Comparison of ENCODE assay signal across 10 mouse cellular contexts in the genomic region with DNA sequence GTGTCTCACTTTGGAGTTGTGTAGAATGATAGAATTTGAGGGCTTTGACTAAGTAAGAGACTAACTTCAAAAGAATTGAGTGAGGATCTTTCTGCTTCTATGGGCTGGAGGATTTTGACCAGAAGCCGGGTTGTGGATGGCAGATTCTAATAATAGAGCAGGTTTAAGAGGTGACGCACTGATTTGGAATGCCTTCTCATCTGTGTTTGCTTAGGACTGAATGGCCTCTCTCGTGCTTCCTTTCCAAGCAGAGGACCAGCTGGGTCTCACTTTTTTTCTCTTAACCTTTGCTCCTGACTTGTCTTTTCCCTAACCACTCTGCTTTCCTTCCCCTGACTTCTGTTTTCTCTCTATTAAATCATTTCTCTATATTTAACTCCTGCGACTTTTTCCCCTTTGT.
DNase-seq lines count a peak whose midpoint lies in the region; ATAC-seq and TF ChIP-seq lines count a peak whose summit lies in the region.
"Had no signal": no experiment of that assay in that cellular context is flagged by ENCODE, and none has a peak within 500 bp of the region (broad histone marks: within the 10 kb centered on the region; RNA-seq: fewer than 3 reads in every experiment).

No protein-coding gene starts in this region.

- H3ac ChIP-seq in myocyte (ENCODE audit: control insufficient read depth, insufficient read length), result no peak overlapping the region

- H3K4me1 ChIP-seq in kidney, embryonic 15.5 days, result peaks cover 36% of the 10 kb centered on the region

- peak; percentile 17 to 51 for DNase-seq in kidney, adult 8-10 months
- no peak for DNase-seq in kidney, postnatal 25 days
- DNase-seq in fibroblast of lung, adult 2 months (ENCODE audit: low read depth), result peak; percentile 74
- no peak for DNase-seq in retina, embryonic 14.5 days (ENCODE audit: low spot score)
- no peak for DNase-seq in cerebellum, adult 18-20 months
- DNase-seq: cerebellum, adult 11 months had no signal

- no peak overlapping the region for H3K4me2 ChIP-seq in kidney, embryonic 15.5 days
- H3K4me2 ChIP-seq in myocyte (ENCODE audit: low read depth), result peak overlapping the region; percentile 62

- H3K27ac ChIP-seq in kidney, embryonic 15.5 days, result peak overlapping the region; percentile 79
- H3K27ac ChIP-seq: layer of hippocampus, adult 2 months had no signal

- TF ChIP-seq POLR2A in myocyte (IDR thresholded peaks at IDR 0.05; ENCODE audit: insufficient read length, low read depth), result no peak

- no peak overlapping the region for H3K9ac ChIP-seq in kidney, embryonic 15.5 days

- H3K79me2 ChIP-seq in myocyte (ENCODE audit: control insufficient read depth, insufficient read depth), result no peaks in the 10 kb centered on the region

- 21% methylated on average over 4 of the region's 4 CpGs for WGBS in kidney, embryonic 15.5 days

- H3K27me3 ChIP-seq in kidney, embryonic 15.5 days, result no peaks in the 10 kb centered on the region
- H3K27me3 ChIP-seq in myocyte (ENCODE audit: control insufficient read depth, insufficient read depth, insufficient read length), result no peaks in the 10 kb centered on the region

- H3K36me3 ChIP-seq in kidney, embryonic 15.5 days, result no peaks in the 10 kb centered on the region
- no peaks in the 10 kb centered on the region for H3K36me3 ChIP-seq in myocyte (ENCODE audit: control insufficient read depth, insufficient read depth)

- H3K9me3 ChIP-seq in kidney, embryonic 15.5 days (replicated peaks), result no peaks in the 10 kb centered on the region

- no peak for ATAC-seq in kidney, embryonic 15.5 days (replicated peaks; ENCODE audit: low FRiP score)
- no peak for ATAC-seq in monocyte, adult 5-6 weeks (replicated peaks; ENCODE audit: insufficient number of reproducible peaks, low FRiP score, low TSS enrichment, poor library complexity, severe bottlenecking)

- no peak overlapping the region for H3K4me3 ChIP-seq in kidney, embryonic 15.5 days (replicated peaks)
- H3K4me3 ChIP-seq in myocyte, result no peak overlapping the region
- H3K4me3 ChIP-seq: layer of hippocampus, adult 2 months had no signal

TF ChIP-seq in myocyte, 11 proteins besides CTCF, POLR2A, EP300 and RAD21:
- peak in 1 of 3 experiments; percentile 36 for TF ChIP-seq MYOG (IDR thresholded peaks at IDR 0.05; ENCODE audit: control insufficient read depth in 1 of 3, insufficient read depth in 1 of 3, insufficient read length in 2 of 3, low read depth in 2 of 3)
- TF ChIP-seq SRF (IDR thresholded peaks at IDR 0.05; ENCODE audit: control insufficient read depth, insufficient read length, low read depth), result no peak
- TF ChIP-seq MYOD1 (IDR thresholded peaks at IDR 0.05; ENCODE audit: control insufficient read depth in 1 of 3, insufficient read length in 2 of 3, low read depth in 2 of 3), result peak in 2 of 3 experiments; percentile 23 to 54

Comparison
In these comparisons a context has a peak if more than half of its experiments do, and no peak if none do; other contexts are left out.
1. DNase-seq: peak in kidney, adult 8-10 months (2 of 2) and fibroblast of lung, adult 2 months (single experiment); none in kidney, postnatal 25 days (0 of 2), retina, embryonic 14.5 days (single experiment) and cerebellum, adult 18-20 months (0 of 2).